Mouse (Mus musculus) ES-Bruce4 (cell line): ENCODE data around the gene Fam3a.

ENCODE experiments used
- CTCF ChIP-seq: IDR thresholded peaks from one replicate; pipeline ENCODE4 v1.8.1; 2011; ENCODE audit warnings: low read depth, low read length
- EP300 ChIP-seq: IDR thresholded peaks from 2 replicates; pipeline ENCODE4 v1.6.1; 2011; ENCODE audit warnings: low read depth, low read length; ENCODE audit not compliant: insufficient read depth

DNA sequence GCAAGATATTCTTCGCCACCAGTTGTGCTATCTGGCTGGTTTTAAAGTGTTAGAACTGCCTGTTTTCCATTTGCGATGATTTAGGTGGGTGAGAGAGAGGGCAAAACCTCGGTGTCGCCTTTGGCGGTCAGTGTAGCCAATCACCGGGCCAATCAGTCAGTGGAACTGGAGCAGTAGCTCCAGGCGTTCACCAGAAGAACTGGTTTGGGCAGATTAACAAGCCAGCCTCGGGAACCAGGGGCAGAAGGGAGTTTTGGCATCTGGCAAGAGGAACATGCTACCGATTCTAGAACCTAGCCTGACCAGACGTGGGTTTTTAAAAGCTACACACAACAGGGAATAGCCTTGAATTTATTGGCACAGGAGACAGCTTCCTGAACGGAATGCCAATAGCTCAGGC, 33.9 kb downstream of the Fam3a start:
- TF ChIP-seq EP300 (no peak), CTCF (no peak)
